Mouse (Mus musculus) cerebellum, adult 18-20 months (tissue): ENCODE data around the gene Cops6.

ENCODE experiments used
- DNase-seq, 2 experiments: peaks; one replicate each; pipeline ENCODE4 v3.0.0; 2021

Gene Cops6

DNA sequence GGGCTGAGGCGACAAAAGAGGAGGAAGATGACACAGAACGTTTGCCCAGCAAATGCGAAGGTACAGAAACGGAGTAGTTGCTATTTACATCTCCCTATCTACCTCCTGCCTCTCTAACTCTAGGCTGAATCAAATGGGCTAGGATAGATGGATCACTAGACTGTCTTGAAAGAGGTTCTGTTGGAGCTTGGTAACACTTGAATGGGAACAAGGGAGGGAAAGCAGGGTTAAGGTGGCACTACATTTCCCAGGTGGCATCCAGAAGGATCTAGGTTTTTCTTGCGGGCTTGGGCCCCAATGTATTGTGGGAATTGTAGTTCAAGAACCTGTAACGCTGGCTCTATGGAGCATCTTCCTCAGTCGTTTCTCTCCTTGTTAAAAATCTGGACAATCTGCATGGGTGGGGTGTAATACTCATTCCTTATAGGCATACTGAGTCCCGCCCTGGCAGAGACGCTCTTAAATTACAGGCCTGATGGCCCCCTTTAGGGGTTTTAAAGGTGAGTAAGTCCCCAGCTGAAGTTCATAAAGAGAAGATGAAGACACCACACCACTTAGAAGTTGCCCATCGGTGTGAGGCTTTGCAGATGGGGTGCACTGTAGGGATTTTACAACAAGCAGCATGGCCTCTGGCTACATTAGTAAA, 26.9 kb downstream of the Cops6 start:
- peak; percentile 78 to 85 for DNase-seq

GRCm38 (mm10) chr5:138193771-138194727, 33.2 kb downstream of the Cops6 start, which contains the start of gene Mblac1:
TSS of gene Mblac1 (plus strand) at chr5:138194314.
- DNase-seq: peak; percentile 86

GRCm38 (mm10) chr5:138194755-138195345, 34.0 kb downstream of the Cops6 start:
- DNase-seq: peak; percentile 43 to 58

- no peak for DNase-seq
These were observed 34.6 kb downstream of the Cops6 start for GRCm38 (mm10) chr5:138195463-138195862.

GRCm38 (mm10) chr5:138199576-138199975, 38.7 kb downstream of the Cops6 start:
- DNase-seq: no peak

GRCm38 (mm10) chr5:138202086-138202485, 41.2 kb downstream of the Cops6 start:
- no peak for DNase-seq

DNA sequence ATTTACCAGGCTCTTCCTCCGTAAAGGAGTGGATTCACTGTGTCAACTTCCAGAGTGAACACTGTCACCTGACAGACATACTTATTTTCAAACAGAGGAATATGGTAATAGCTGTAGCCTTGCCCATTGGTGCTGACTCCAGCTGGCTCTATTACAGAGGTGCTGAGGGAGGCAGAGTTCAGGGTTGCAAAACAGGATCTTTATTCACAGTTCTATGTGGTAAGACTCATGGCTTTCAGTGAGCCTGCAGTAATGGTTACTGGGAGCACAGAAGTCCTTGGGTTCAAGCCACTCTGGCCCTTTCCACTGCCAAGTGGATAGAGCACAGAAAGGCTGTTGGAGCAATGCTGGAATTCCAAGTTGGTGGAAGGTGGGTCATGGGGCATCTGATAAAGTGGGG, 46.4 kb downstream of the Cops6 start:
- DNase-seq: no peak

DNA sequence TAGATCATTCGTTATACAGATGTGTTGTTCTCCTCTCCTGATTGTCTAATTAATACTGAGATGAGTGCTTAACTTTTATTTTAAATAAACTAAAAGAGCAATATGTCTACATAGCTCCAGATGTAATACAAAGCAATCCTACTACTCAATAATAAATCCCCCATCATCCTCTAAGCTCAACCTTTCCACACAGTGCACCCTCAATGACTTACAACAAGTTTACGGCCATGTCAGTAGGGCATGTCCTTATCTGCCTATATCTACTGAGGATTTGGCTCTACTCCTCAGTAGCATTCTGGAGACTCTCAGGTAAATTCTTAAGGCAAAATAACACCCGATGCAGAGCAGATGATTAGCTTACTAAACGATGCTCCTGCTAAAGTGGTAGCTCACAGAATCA, 47.0 kb downstream of the Cops6 start:
- no peak for DNase-seq
